Mouse (Mus musculus) layer of hippocampus, adult 2 months (tissue): ENCODE data around the gene Xirp2. TPM values are rescaled to one million over a fixed set of nuclear protein-coding genes. Genes with fewer than 3 reads are reported as not detected.

Source experiments
- DNase-seq, 2 experiments: peaks; one replicate each; pipeline ENCODE4 v3.0.0; 2022; ENCODE audit warnings: low spot score in 2 of 2
- H3K27ac ChIP-seq: fragments of 200-600 bp; 2 replicates; pipeline ENCODE4 v1.8.1; 2022
- H3K4me3 ChIP-seq: fragments of 200-600 bp; 2 replicates; pipeline ENCODE4 v1.8.1; 2022; ENCODE audit warnings: mild to moderate bottlenecking
- CTCF ChIP-seq: fragments of 200-600 bp; conservative IDR thresholded peaks from 2 replicates; pipeline ENCODE4 v1.8.1; 2022; ENCODE audit warnings: antibody characterized with exemption, mild to moderate bottlenecking, moderate library complexity
- total RNA-seq, 2 experiments: library from RNA; stranded (reverse); gene quantifications; 2 replicates each; pipeline ENCODE4 v1.2.3; 2021

Xirp2 gene
- total RNA-seq, 2 experiments from 2014 or later: not detected

GRCm38 (mm10) chr2:67488465-67489127 is 42.8 kb downstream of the Xirp2 start:
- no peak for TF ChIP-seq CTCF

GRCm38 (mm10) chr2:67489128-67489492 is 43.3 kb downstream of the Xirp2 start:
- no peak overlapping the region for H3K27ac ChIP-seq
- no peak for TF ChIP-seq CTCF
- DNase-seq: no peak
- no peak overlapping the region for H3K4me3 ChIP-seq

More at GRCm38 (mm10) chr2:67488465-67489127, 42.8 kb downstream of the Xirp2 start:
- H3K27ac ChIP-seq: no peak overlapping the region
- no peak overlapping the region for H3K4me3 ChIP-seq
- DNase-seq: no peak

GRCm38 (mm10) chr2:67505457-67505856 is 59.7 kb downstream of the Xirp2 start:
- Histone ChIP-seq H3K27ac (no peak overlapping the region), H3K4me3 (no peak overlapping the region)
- no peak for TF ChIP-seq CTCF
- no peak for DNase-seq

GRCm38 (mm10) chr2:67516405-67516804 is 70.6 kb downstream of the Xirp2 start:
- DNase-seq: peak in 1 of 2 experiments; percentile 13
- no peak for TF ChIP-seq CTCF
- H3K27ac ChIP-seq: no peak overlapping the region
- H3K4me3 ChIP-seq: no peak overlapping the region

GRCm38 (mm10) chr2:67535347-67535746 is 89.5 kb downstream of the Xirp2 start:
- H3K4me3 ChIP-seq: no peak overlapping the region
- peak; percentile 74 for TF ChIP-seq CTCF
- H3K27ac ChIP-seq: no peak overlapping the region
- DNase-seq: no peak

- DNase-seq: no peak
- Histone ChIP-seq H3K4me3 (no peak overlapping the region), H3K27ac (no peak overlapping the region)
- no peak for TF ChIP-seq CTCF
These were observed 93.6 kb downstream of the Xirp2 start for GRCm38 (mm10) chr2:67539426-67539825.

- Histone ChIP-seq H3K27ac (no peak overlapping the region), H3K4me3 (no peak overlapping the region)
- TF ChIP-seq CTCF: no peak
- DNase-seq: no peak
These were observed 96.3 kb downstream of the Xirp2 start for GRCm38 (mm10) chr2:67541957-67542696.

GRCm38 (mm10) chr2:67544426-67544825 is 98.6 kb downstream of the Xirp2 start:
- TF ChIP-seq CTCF: no peak
- no peak overlapping the region for H3K4me3 ChIP-seq
- DNase-seq: no peak
- no peak overlapping the region for H3K27ac ChIP-seq

GRCm38 (mm10) chr2:67564851-67565479 is 119.2 kb downstream of the Xirp2 start:
- peak; percentile 37 to 46 for DNase-seq
- peak overlapping the region; percentile 94 for H3K4me3 ChIP-seq
- peak; percentile 65 for TF ChIP-seq CTCF
- H3K27ac ChIP-seq: peak overlapping the region; percentile 98

GRCm38 (mm10) chr2:67565480-67566331 is 119.9 kb downstream of the Xirp2 start, which contains the start of gene B3galt1:
Gene B3galt1, plus strand, starts transcription at chr2:67565871.
- DNase-seq: peak; percentile 93 to 95
- H3K27ac ChIP-seq: peak within 1 kb of the TSS; percentile 98
- no peak; the same call in 1 of the 2 replicates for TF ChIP-seq CTCF
- peak within 1 kb of the TSS; percentile 94 for H3K4me3 ChIP-seq

GRCm38 (mm10) chr2:67566566-67566965 is 120.8 kb downstream of the Xirp2 start:
- H3K4me3 ChIP-seq: peak overlapping the region; percentile 94

GRCm38 (mm10) chr2:67567141-67567680 is 121.4 kb downstream of the Xirp2 start:
- Histone ChIP-seq H3K27ac (peak overlapping the region; percentile 98), H3K4me3 (peak overlapping the region; percentile 94)
- peak in 1 of 2 experiments; percentile 3 for DNase-seq
- TF ChIP-seq CTCF: no peak; the same call in 1 of the 2 replicates

More at GRCm38 (mm10) chr2:67566566-67566965, 120.8 kb downstream of the Xirp2 start:
- H3K27ac ChIP-seq: peak overlapping the region; percentile 98
- no peak for DNase-seq
- TF ChIP-seq CTCF: no peak

Other genes starting within 250 kb of the Xirp2 start
- not detected for gene Gm21830, start 32.3 kb upstream of the Xirp2 start, total RNA-seq
- not detected for gene Gm26727, start 12.8 kb upstream of the Xirp2 start, total RNA-seq
- gene B3galt1, start 119.9 kb downstream of the Xirp2 start, total RNA-seq: 10 to 100 TPM; 79.7 to 80.5 TPM